Mouse (Mus musculus): ENCODE data around the gene Cyp2d11.

GRCm38 (mm10) chr15:82375855-82376254 is 18.0 kb downstream of the Cyp2d11 start:
- TF ChIP-seq CTCF (conservative IDR thresholded peaks at IDR 0.05; ENCODE audit: low read length): no peak
- TF ChIP-seq NANOG (IDR thresholded peaks at IDR 0.05; ENCODE audit: borderline replicate concordance, low read length): no peak
- TF ChIP-seq POU5F1 (IDR thresholded peaks at IDR 0.05; ENCODE audit: borderline replicate concordance, low read length): no peak
